Mouse (Mus musculus) kidney, adult 2 months (tissue): Measurements from ENCODE around the gene Aldh18a1. TPM values are rescaled to one million over a fixed set of nuclear protein-coding genes. Genes with fewer than 3 reads are reported as not detected.

Experiments used
- DNase-seq: peaks from one replicate; pipeline ENCODE4 v3.0.0; 2021
- H3K27ac ChIP-seq: fragments of 200-500 bp; 2 replicates; pipeline ENCODE4 v1.5.1; 2012; ENCODE audit warnings: low read depth, low read length, control low read depth, inconsistent platforms; ENCODE audit not compliant: insufficient read depth
- H3K27me3 ChIP-seq: fragments of 200-500 bp; replicated peaks from 2 replicates; pipeline ENCODE4 v1.6.1; 2012; ENCODE audit warnings: mild to moderate bottlenecking, moderate library complexity, low read length, inconsistent platforms; ENCODE audit not compliant: control insufficient read depth, insufficient read depth
- H3K36me3 ChIP-seq: fragments of 200-500 bp; 2 replicates; pipeline ENCODE4 v1.6.1; 2012; ENCODE audit warnings: mild to moderate bottlenecking, moderate library complexity, low read length, inconsistent platforms; ENCODE audit not compliant: control insufficient read depth, insufficient read depth
- H3K4me1 ChIP-seq: fragments of 200-500 bp; 2 replicates; pipeline ENCODE4 v1.6.1; 2011; ENCODE audit warnings: low read length; ENCODE audit not compliant: control insufficient read depth, insufficient read depth
- H3K4me3 ChIP-seq: fragments of 200-500 bp; 2 replicates; pipeline ENCODE4 v1.5.1; 2011; ENCODE audit warnings: mild to moderate bottlenecking, low read depth, low read length, control low read depth; ENCODE audit not compliant: insufficient read depth
- CTCF ChIP-seq: fragments of 200-500 bp; conservative IDR thresholded peaks from 2 replicates; pipeline ENCODE4 v1.5.1; 2011; ENCODE audit warnings: low read depth, mild to moderate bottlenecking, control low read depth, low read length, moderate library complexity, mixed read lengths; ENCODE audit not compliant: insufficient read depth, insufficient read length
- POLR2A ChIP-seq: fragments of 200-500 bp; IDR thresholded peaks from one replicate; pipeline ENCODE4 v1.6.1; 2011; ENCODE audit warnings: low read depth, low read length, control low read depth
- WGBS: fragments of 180-500 bp; shearing (Covaris S2); methylation state at CpG from one replicate; pipeline ENCODE4 v1.1.7; 2018; 5-methylcytosine and 5-hydroxymethylcytosine counted together
- polyA plus RNA-seq: library from polyadenylated mRNA; depleted of rRNA; stranded (reverse); fragments of >200 nt; gene quantifications from 2 replicates; pipeline ENCODE4 v1.2.3, GENCODE M21; 2012

Aldh18a1 gene
- polyA plus RNA-seq, 1 experiment, result 3.5 TPM

DNA sequence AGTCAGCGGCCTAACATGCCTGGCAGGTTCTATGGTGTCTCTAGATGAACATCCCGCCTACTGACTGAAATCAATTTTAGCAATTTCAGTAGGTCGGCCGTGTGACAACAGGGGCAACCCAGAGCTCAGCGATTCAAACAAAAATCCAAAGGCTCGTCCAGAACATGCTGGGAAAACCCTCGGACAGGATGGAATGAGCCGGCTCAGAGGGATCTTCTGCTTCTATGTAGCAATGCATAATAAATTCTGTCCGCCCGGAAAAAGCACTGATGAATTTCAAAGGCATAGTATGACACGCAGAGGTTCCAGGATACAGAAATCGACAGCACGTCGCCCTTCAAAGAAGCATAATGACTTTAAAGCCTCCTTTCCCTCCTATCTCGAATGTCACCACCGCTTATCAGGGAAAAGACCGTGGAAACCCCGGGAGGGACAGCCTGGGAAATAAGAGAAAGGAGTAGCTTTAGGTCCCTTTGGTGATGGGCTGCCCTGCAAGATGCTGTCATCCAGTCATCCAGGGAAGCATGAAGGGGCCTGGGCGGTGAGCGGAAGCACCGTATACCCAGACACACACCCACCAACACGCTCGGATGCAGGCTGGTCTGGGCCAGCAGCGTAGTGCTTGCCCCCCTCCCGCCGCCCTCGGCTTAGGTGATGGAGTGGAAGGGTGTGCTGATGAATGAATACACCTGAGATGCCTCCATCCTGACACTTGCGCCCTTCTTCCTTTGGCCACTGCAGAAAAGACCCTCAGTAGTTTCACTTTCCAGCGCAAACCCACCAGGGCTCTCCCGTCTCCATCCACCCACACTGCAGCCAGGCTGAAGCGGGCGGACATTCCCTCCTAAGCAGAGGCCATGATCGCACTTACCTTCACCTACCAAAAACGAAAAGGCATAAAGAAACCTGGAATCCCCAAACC, 75.5 kb downstream of the Aldh18a1 start:
- WGBS, result 3% methylated on average over 34 of the region's 34 CpGs
- no peak for DNase-seq
- peak overlapping the region; percentile 36 for H3K27ac ChIP-seq
- TF ChIP-seq CTCF (no peak), POLR2A (no peak)
- H3K4me3 ChIP-seq, result peak overlapping the region; percentile 84
- H3K27me3 ChIP-seq, result no peaks in the 10 kb centered on the region
- peaks cover 2% of the 10 kb centered on the region; the same call in 1 of the 2 replicates for H3K4me1 ChIP-seq
- no peaks in the 10 kb centered on the region for H3K36me3 ChIP-seq

GRCm38 (mm10) chr19:40511679-40512309, 76.5 kb downstream of the Aldh18a1 start:
- peaks cover 2% of the 10 kb centered on the region; the same call in 1 of the 2 replicates for H3K4me1 ChIP-seq

DNA sequence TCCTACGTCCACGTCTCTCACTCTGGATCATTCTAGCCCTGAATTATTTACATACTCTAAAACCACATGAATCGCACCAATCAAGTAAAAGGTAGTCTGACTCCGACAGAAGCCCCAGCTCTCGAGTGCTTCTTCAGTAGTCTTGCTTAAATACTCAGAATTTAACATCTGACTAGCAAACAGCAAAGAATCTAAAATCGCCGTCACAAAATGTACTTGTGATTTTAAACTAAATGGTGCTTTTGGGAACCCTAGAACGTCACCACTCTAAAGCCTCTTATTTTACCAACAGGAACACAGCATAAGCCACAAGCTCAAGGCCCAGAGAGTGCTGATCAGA, 77.2 kb downstream of the Aldh18a1 start:
- TF ChIP-seq CTCF (no peak), POLR2A (no peak)
- Histone ChIP-seq H3K27me3 (no peaks in the 10 kb centered on the region), H3K27ac (no peak overlapping the region), H3K4me1 (peaks cover 2% of the 10 kb centered on the region; the same call in 1 of the 2 replicates), H3K36me3 (no peaks in the 10 kb centered on the region), H3K4me3 (no peak overlapping the region)
- WGBS, result 91% methylated on average over 8 of the region's 8 CpGs
- DNase-seq, result no peak

More at GRCm38 (mm10) chr19:40511679-40512309, 76.5 kb downstream of the Aldh18a1 start:
- no peak overlapping the region for H3K4me3 ChIP-seq
- no peak for DNase-seq
- H3K36me3 ChIP-seq, result no peaks in the 10 kb centered on the region
- H3K27me3 ChIP-seq, result no peaks in the 10 kb centered on the region
- TF ChIP-seq CTCF (no peak), POLR2A (no peak)
- no peak overlapping the region for H3K27ac ChIP-seq
- 35% methylated on average over 5 of the region's 5 CpGs for WGBS

- Histone ChIP-seq H3K27ac (no peak overlapping the region), H3K4me3 (no peak overlapping the region), H3K36me3 (no peaks in the 10 kb centered on the region), H3K4me1 (peaks cover 2% of the 10 kb centered on the region; the same call in 1 of the 2 replicates), H3K27me3 (no peaks in the 10 kb centered on the region)
- 79% methylated on average over 13 of the region's 13 CpGs for WGBS
- no peak for DNase-seq
- TF ChIP-seq POLR2A (no peak), CTCF (no peak)
These were observed 77.7 kb downstream of the Aldh18a1 start for GRCm38 (mm10) chr19:40510387-40511099.

DNA sequence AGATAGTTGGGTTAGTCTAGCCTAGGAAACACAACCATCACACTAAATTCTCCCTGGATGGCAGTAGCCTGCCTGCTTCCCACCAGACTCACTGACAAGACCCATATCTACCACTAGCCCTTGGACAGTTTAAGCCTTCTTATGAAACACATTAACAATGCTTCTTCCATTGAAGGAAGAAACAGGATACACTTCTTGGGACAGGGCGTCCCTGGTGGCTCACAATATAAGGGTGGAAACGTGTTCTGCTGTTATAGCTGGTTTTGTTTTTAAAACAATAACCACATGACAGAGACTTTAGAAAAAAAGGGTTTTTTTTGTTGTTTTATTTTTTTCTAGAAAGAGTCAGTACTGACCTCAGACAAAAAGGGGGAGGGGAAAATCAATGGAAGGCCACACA, 79.0 kb downstream of the Aldh18a1 start:
- WGBS, result 66% methylated on average over 2 of the region's 2 CpGs
- Histone ChIP-seq H3K4me1 (0 out of 2 replicates have a peak, but pooled peaks cover 2% of the 10 kb centered on the region), H3K36me3 (no peaks in the 10 kb centered on the region), H3K4me3 (no peak overlapping the region), H3K27me3 (no peaks in the 10 kb centered on the region), H3K27ac (no peak overlapping the region)
- TF ChIP-seq CTCF, result no peak
- TF ChIP-seq POLR2A, result no peak
- no peak for DNase-seq

DNA sequence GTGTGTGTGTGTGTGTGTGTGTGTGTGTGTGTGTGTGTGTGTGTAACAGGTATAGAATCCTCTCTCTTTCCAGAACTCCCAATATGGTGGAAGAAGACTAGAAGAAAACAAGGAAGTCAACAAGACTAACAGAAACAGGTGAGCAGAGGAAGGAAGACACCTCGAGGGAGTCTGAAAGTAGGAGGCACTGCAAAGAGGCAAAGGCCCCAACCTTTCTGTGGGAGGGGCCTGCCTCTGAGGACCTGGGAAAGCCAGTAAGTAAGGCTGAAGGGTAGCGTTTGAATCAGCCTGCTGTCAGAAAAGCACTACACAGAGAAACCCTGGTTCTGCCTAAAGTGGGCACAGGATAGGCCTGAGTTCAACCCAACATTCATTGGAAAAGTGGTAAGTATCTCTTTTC, 79.4 kb downstream of the Aldh18a1 start:
- no peak for DNase-seq
- no peaks in the 10 kb centered on the region for H3K36me3 ChIP-seq
- no peaks in the 10 kb centered on the region for H3K27me3 ChIP-seq
- H3K4me3 ChIP-seq, result no peak overlapping the region
- H3K4me1 ChIP-seq, result 0 out of 2 replicates have a peak, but pooled peaks cover 2% of the 10 kb centered on the region
- H3K27ac ChIP-seq, result no peak overlapping the region
- no peak for TF ChIP-seq POLR2A
- no peak for TF ChIP-seq CTCF
- WGBS, result 24% methylated on average over 2 of the region's 2 CpGs

DNA sequence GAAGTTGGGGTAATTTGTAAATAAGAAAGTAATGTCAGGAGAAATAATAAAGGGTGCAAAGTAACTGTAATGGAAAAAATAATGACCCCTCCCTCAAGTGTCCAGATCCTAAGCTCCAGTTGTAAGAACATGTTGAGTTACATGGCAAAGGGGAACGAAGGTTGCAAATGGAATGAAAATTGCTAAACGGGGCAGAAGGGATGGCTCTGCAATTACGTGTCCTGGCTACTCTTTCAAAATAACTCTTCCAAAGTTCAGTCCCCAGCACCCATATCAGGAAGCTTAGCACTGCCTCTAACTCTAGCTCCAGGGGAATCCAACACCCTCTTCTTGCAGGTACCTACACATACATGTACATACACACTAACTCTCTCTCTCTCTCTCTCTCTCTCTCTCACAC, 81.3 kb downstream of the Aldh18a1 start:
- no peak for DNase-seq
- H3K36me3 ChIP-seq, result no peaks in the 10 kb centered on the region
- no peaks in the 10 kb centered on the region for H3K27me3 ChIP-seq
- H3K27ac ChIP-seq, result no peak overlapping the region
- no peak overlapping the region for H3K4me3 ChIP-seq
- H3K4me1 ChIP-seq, result 0 out of 2 replicates have a peak, but pooled peaks cover 2% of the 10 kb centered on the region
- 55% methylated on average over 3 of the region's 3 CpGs for WGBS
- no peak for TF ChIP-seq CTCF
- no peak for TF ChIP-seq POLR2A
